Mouse (Mus musculus): ENCODE measurements around the gene Stk39. TPM values are rescaled to one million over a fixed set of nuclear protein-coding genes. Genes with fewer than 3 reads are reported as not detected.

Gene Stk39
- total RNA-seq, 2 experiments from 2014 or later = 53.8 to 57.0 TPM

DNA sequence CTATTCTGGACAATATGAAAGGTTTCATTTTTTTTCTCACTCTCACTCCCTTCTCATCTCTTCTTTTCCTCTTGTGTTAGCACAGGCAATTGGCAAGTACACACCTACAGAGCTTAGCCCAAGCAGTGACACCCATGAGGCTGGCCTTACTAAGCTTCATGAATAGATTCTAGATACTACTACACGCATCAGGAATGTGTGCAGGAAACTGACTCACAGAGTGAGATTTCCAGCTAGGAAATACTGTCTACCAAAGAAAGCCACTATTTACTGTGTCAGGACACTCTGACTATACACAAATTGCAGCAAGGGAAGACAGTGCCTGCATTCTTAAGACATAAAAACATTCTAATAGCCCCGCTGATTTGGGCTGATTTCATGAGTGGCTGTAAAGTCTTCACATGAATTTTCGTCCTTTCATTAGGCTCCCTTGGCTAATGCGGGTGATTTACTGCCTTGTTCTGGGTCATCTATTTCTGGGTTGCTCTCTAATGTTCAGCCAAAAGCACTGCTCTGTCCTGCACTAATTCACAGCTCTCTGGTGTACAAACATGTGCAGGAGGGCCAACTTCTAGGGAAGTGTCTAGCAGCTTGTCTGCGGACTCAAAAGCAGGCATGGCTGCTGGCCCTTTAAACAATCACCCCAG lies 249.7 kb downstream of the Stk39 start:
- no peak for DNase-seq (ENCODE audit: low spot score in 2 of 2)
- intact Hi-C loops (cut with DNase I) = no loop called here

DNA sequence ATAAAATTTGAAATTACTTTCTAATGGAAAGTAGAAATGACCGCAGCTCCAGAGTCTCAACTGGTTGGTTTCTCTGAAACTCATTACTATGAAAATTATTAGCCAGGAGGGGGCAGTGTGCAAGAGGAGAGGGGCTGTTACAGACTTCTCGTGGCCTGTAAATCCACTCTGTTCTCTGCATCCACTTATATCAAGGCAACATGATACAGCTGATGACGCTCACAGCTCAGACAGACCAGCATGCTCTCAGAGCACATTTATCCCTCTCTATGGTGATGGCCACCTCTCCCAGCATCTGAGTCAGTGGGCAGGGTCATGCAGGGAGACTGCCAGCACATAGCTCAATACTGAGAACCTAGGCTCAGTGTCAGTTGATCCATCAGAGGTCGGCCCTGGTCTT lies 250.8 kb downstream of the Stk39 start:
- DNase-seq (ENCODE audit: low spot score in 2 of 2) = no peak
- intact Hi-C loops (cut with DNase I) = loop anchor here (2.0 kb wide), 1 partner anchor 128 kb away; no protein-coding TSS in a partner anchor

DNA sequence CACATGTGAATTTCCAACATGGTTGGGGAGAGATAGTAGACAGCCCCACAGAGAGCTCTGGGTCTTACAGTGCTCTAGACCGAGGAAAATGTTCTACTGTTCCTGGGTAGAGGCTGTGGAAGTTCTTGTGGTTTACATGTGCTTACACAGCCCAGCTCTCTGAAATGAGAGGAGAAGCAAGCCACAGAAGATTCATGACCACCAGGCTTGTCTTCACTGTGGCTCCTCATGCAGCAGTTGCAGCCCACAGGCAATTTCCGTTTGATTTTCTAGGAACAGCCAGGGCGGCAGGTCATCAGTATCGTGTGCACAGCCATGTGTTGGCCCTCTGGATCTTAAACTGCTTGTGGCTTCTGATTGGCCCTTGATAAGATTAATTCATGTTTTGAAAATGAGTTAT lies 252.2 kb downstream of the Stk39 start:
- intact Hi-C loops (cut with DNase I) = loop anchor here (2.0 kb wide), 1 partner anchor 129 kb away; no protein-coding TSS in a partner anchor
- DNase-seq (ENCODE audit: low spot score in 2 of 2) = no peak

DNA sequence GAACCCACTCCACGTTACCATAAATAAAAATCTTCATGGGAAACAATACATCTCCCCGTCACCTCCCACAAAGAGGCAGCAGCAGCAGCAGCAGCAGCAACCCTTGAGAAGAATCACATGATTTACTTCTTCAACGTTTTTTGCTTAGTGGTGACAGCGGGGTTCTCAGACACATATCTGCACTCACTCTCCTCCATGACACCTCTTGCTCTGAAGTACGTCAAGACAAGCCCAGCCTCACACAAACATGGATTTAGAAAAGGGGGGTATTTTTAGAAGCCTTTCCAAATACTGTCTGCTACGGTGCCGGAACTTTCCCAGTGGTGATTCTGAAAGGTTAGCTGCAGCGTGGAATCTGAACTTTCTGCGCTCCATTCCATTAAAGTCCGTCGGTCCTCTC lies 256.9 kb downstream of the Stk39 start:
- intact Hi-C loops (cut with DNase I) = no loop called here
- DNase-seq (ENCODE audit: low spot score in 2 of 2) = no peak

GRCm38 (mm10) chr2:68214400-68214799 lies 257.7 kb downstream of the Stk39 start:
- intact Hi-C loops (cut with DNase I) = no loop called here
- DNase-seq (ENCODE audit: low spot score in 2 of 2) = no peak

GRCm38 (mm10) chr2:68211443-68211842 lies 260.6 kb downstream of the Stk39 start:
- intact Hi-C loops (cut with DNase I) = no loop called here

DNA sequence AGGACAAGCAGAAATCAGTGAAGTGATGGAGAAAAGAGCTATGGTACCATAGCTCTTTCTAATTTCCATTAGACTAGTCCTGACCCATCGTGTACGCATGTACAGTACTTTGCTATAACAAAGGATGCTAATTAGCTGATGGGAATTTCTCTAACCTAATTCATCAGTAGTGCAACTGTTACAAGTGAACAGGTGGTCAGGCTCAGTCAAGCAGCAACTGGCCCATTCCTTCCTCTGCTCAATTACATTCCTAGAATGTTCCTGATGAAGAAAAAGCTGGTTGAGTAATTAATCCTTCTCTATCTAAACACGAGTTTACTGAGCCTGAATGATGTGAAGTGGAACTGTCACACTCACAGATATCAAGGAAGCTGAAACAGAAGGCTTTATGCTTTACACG lies 275.8 kb downstream of the Stk39 start:
- intact Hi-C loops (cut with DNase I) = no loop called here
- no peak for DNase-seq (ENCODE audit: low spot score in 2 of 2)

More at GRCm38 (mm10) chr2:68211443-68211842, 260.6 kb downstream of the Stk39 start:
- no peak for DNase-seq (ENCODE audit: low spot score in 2 of 2)

GRCm38 (mm10) chr2:68194444-68194843 lies 277.6 kb downstream of the Stk39 start:
- DNase-seq (ENCODE audit: low spot score in 2 of 2) = no peak
- intact Hi-C loops (cut with DNase I) = no loop called here

- no peak for DNase-seq (ENCODE audit: low spot score in 2 of 2)
- intact Hi-C loops (cut with DNase I) = no loop called here
Observed at GRCm38 (mm10) chr2:68193465-68193837, 278.6 kb downstream of the Stk39 start.

DNA sequence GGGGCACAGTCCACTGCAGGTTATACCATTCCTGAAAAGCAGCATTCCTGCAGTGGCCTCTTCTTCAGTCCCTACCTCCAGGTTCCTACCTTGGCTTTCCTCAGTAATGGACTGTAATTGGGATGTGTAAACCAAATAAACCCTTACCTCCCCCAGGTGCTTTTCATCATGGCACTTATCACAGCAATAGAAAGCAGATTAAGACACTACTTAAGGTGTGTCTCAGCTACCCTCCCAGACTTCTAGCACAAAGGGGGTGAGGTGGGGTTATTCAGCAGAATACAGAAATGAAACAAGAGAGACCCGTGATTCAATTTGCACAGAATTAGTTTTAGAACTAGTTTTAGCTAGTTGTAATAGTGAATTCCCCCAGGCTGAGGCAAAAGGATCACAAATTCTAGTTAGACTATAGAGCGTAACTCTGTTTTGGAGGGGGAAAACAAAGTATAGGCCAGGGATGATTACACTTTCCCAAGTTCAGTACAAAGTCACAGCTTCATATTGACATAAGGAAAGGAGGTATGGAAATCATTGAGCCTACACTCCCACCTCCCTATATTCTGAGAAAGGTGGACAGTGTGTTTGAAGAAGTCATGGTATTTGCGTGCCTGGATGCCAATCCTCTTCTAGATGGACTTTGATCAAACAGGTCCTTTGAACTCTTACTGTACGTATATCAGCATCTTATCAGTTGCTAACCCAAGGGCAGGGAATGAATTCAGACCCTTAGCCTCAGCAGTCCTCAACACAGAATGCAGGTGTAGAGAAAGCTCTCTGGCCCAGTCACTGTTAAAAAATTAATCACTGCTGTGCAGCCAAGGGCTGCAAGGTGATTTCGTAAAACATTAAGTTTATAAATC lies 279.2 kb downstream of the Stk39 start:
- intact Hi-C loops (cut with DNase I) = no loop called here
- no peak for DNase-seq (ENCODE audit: low spot score in 2 of 2)

DNA sequence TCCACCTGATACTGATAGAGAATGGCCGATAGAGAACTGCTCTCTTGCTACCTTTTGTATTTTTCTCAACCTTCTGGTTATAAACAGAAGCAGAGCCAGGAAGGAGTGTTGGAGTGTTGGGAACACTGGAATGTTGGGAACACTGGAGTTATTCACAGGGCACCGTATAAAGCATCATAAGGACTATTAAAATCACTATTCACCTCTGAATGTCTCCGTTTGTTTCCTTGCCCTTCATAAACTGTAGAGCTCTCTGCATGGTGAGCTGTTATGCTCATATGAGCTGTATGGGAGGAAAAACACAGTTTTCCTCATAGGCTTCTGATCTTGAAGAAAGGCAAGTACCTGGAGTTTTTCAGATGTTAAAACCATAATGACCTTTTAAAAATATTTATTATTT lies 295.6 kb downstream of the Stk39 start:
- intact Hi-C loops (cut with DNase I) = no loop called here
- no peak for DNase-seq (ENCODE audit: low spot score in 2 of 2)

DNA sequence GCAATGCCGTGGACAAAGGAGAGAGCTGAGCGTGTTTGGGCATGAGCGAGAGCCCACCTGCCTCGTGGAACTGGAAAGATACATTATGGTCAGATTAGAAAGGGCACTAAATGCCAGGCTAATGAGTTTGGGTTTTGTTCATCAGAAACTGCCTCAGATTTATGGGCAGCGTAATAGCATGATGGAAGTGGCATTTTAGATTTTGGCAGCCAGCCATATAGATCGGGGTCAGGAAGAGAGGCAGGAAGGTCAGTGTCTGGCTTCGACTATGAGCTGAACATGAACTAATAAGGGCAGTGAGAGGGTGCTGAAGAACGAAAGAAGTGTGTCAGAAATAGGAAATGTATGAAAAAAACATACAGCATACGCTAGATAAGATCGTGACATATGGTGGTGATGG lies 300.8 kb downstream of the Stk39 start:
- intact Hi-C loops (cut with DNase I) = no loop called here
- no peak for DNase-seq (ENCODE audit: low spot score in 2 of 2)

DNA sequence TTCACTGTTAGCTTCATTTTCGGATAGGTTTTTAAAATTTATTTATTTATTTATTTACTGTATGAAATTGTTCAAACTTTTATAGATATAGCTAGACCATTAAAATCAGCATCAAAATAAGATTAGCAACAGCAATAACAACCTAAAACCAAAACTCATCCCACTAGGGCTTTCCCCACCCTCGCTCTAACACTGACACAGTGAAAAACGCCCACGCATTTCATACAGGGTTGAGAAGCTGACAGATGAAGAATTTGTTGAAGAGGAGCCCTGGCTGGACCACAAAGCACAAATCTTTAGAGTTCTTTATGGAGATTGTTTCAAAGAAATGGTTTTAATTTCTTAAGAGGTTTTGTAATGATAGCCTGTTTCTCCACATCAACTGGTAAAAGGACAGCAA lies 310.1 kb downstream of the Stk39 start:
- intact Hi-C loops (cut with DNase I) = no loop called here
- peak in 1 of 2 experiments; percentile 11 for DNase-seq (ENCODE audit: low spot score in 2 of 2)

GRCm38 (mm10) chr2:68160566-68160965 lies 311.5 kb downstream of the Stk39 start:
- no peak for DNase-seq (ENCODE audit: low spot score in 2 of 2)
- intact Hi-C loops (cut with DNase I) = no loop called here

Other genes with a start within 250 kb of the Stk39 start
- gene 4933409G03Rik, start 110.1 kb upstream of the Stk39 start, total RNA-seq (2021) = not detected
- not detected for gene 4932414N04Rik, start 184.2 kb upstream of the Stk39 start, total RNA-seq (2021)